Mouse (Mus musculus) heart, postnatal 4 days (tissue): ENCODE data around the gene Mcl1. TPM values are rescaled to one million over a fixed set of nuclear protein-coding genes. Genes with fewer than 3 reads are reported as not detected.

ENCODE experiments used
- total RNA-seq, 2 experiments: library from RNA; stranded (reverse); gene quantifications; 2 replicates each; pipeline ENCODE4 v1.2.3; 2021

The Mcl1 gene
- total RNA-seq, 2 experiments from 2014 or later: 112 to 115 TPM

Other genes with a start within 250 kb of the Mcl1 start
- 10 to 100 TPM; 55.9 to 57.4 TPM for gene Arnt, start 224.4 kb upstream of the Mcl1 start, total RNA-seq
- gene Ctsk, start 159.5 kb upstream of the Mcl1 start, total RNA-seq: 10 to 100 TPM; 17.0 to 17.9 TPM
- 1 to 10 TPM; 6.5 to 9.0 TPM for gene Ctss, start 132.0 kb upstream of the Mcl1 start, total RNA-seq
- not detected for gene Hormad1, start 99.1 kb upstream of the Mcl1 start, total RNA-seq
- 10 to 100 TPM; 16.9 to 20.5 TPM for gene Golph3l, start 69.9 kb upstream of the Mcl1 start, total RNA-seq
- gene Ensa, start 33.8 kb upstream of the Mcl1 start, total RNA-seq: 10 to 100 TPM; 49.2 to 50.5 TPM
- gene Adamtsl4, start 29.1 kb downstream of the Mcl1 start, total RNA-seq: 10 to 100 TPM; 13.5 to 14.6 TPM
- 10 to 100 TPM; 41.3 to 43.8 TPM for gene Ecm1, start 80.8 kb downstream of the Mcl1 start, total RNA-seq
- 10 to 100 TPM; 31.1 to 36.1 TPM for gene Tars2, start 101.4 kb downstream of the Mcl1 start, total RNA-seq
- 10 to 100 TPM; 50.9 to 53.6 TPM for gene Rprd2, start 160.1 kb downstream of the Mcl1 start, total RNA-seq
- gene Prpf3, start 197.1 kb downstream of the Mcl1 start, total RNA-seq: 10 to 100 TPM; 28.3 to 30.5 TPM
- gene Mrps21, start 212.7 kb downstream of the Mcl1 start, total RNA-seq: 100 to 1,000 TPM; 250 TPM
- gene Ciart, start 223.5 kb downstream of the Mcl1 start, total RNA-seq: 1 to 10 TPM; 1.7 to 2.0 TPM
- 10 to 100 TPM; 19.6 to 25.3 TPM for gene BC028528, start 233.2 kb downstream of the Mcl1 start, total RNA-seq
- gene Aph1a, start 235.2 kb downstream of the Mcl1 start, total RNA-seq: 100 to 1,000 TPM; 150 to 162 TPM
- gene Car14, start 245.9 kb downstream of the Mcl1 start, total RNA-seq: 10 to 100 TPM; 87.3 to 91.0 TPM